Mouse (Mus musculus) C2C12 (cell line): ENCODE measurements at regions not wholly inside any gene's neighbourhood (a gene's known extent, or its start where the extent isn't known, plus 50 kb on each side); places are given as distances from the start of the nearest gene placed in this dataset.
A peak's percentile ranks its signal among the peaks of the same experiment; 100 is the strongest.

ENCODE experiments used
- CEBPB ChIP-seq: IDR thresholded peaks from one replicate; pipeline ENCODE4 v1.6.1; 2011; ENCODE audit warnings: low read depth, mild to moderate bottlenecking, control low read depth, moderate library complexity
- CTCF ChIP-seq: IDR thresholded peaks from one replicate; pipeline ENCODE4 v1.5.1; 2011; ENCODE audit not compliant: control insufficient read depth, insufficient read depth, insufficient read length
- USF1 ChIP-seq: IDR thresholded peaks from one replicate; pipeline ENCODE4 v1.6.1; 2011; ENCODE audit warnings: low read depth, mild to moderate bottlenecking, control low read depth, moderate library complexity

- TF ChIP-seq CTCF (peak; percentile 7), USF1 (no peak), CEBPB (no peak)
Observed at GRCm38 (mm10) chr13:33762293-33763125, 80.7 kb downstream of the Serpinb6e start.
